Mouse (Mus musculus): ENCODE measurements around the gene Midn. TPM values are rescaled to one million over a fixed set of nuclear protein-coding genes. Genes with fewer than 3 reads are reported as not detected.
A peak's percentile ranks its signal among the peaks of the same experiment; 100 is the strongest.

Midn gene
- total and polyA plus RNA-seq, 3 experiments: 74.5 to 102 (median 96.2) TPM

DNA sequence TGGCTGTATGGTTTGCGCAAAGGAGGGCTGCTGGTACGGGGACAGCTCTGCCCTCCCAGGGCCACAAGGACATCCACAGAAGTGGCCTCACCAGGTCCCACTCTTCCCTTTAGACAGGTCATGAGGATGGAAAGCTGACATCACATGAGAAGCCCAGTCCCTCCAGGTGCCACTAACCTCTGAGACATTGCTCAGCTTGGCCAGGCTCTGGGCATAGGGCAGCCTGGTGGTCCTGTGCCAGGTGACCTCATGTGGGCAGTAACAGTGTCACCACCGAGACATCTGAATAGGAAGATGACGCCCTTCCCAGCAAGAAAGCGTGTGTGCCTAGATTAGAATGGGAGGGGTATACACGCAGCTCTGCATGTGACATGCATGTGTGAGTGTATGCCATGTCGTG is 34.5 kb downstream of the Midn start:
- no peak for TF ChIP-seq CTCF (IDR thresholded peaks at IDR 0.05)
- TF ChIP-seq EP300 (IDR thresholded peaks at IDR 0.05; ENCODE audit: insufficient read depth, low read depth, low read length): no peak
- no peak for TF ChIP-seq POLR2A (IDR thresholded peaks at IDR 0.05; ENCODE audit: insufficient read depth, low read depth, low read length)
- intact Hi-C loops (cut with DNase I): no loop called here
- Histone ChIP-seq H3K27ac (no peak overlapping the region), H3K79me2 (replicated peaks; ENCODE audit: control insufficient read depth, insufficient read depth, low read length) (no peaks in the 10 kb centered on the region), H3K4me1 (ENCODE audit: control insufficient read depth, insufficient read depth, low read length) (no peaks in the 10 kb centered on the region), H3K27me3 (ENCODE audit: control insufficient read depth, insufficient read depth, low read length) (0 out of 2 replicates have a peak, but pooled peaks cover 1% of the 10 kb centered on the region), H3K4me3 (no peak overlapping the region), H3K9ac (ENCODE audit: low read depth, low read length) (no peak overlapping the region), H3K36me3 (ENCODE audit: control insufficient read depth, insufficient read depth, low read length) (no peaks in the 10 kb centered on the region)
- WGBS: 88% methylated on average over 7 of the region's 7 CpGs
- no peak for DNase-seq

DNA sequence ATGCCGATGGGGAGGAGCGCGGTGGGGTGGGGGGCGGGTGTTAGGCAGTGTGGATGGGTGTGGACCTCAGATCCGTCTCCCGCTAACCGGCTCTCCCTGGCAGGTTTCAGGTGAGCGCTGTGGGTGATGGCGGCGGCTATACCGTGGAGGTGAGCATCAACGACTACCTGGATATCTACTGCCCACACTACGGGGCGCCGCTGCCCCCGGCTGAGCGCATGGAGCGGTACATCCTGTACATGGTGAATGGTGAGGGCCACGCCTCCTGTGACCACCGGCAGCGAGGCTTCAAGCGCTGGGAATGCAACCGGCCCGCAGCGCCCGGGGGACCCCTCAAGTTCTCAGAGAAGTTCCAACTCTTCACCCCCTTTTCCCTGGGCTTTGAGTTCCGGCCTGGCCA is 38.6 kb downstream of the Midn start:
- WGBS: 50% methylated on average over 27 of the region's 27 CpGs
- intact Hi-C loops (cut with DNase I): no loop called here
- no peak for TF ChIP-seq EP300 (IDR thresholded peaks at IDR 0.05; ENCODE audit: insufficient read depth, low read depth, low read length)
- no peak for TF ChIP-seq CTCF (IDR thresholded peaks at IDR 0.05)
- no peak for TF ChIP-seq POLR2A (IDR thresholded peaks at IDR 0.05; ENCODE audit: insufficient read depth, low read depth, low read length)
- H3K79me2 ChIP-seq (replicated peaks; ENCODE audit: control insufficient read depth, insufficient read depth, low read length): no peaks in the 10 kb centered on the region
- no peak overlapping the region for H3K27ac ChIP-seq
- H3K27me3 ChIP-seq (ENCODE audit: control insufficient read depth, insufficient read depth, low read length): 0 out of 2 replicates have a peak, but pooled peaks cover 1% of the 10 kb centered on the region
- H3K4me3 ChIP-seq: no peak overlapping the region
- H3K9ac ChIP-seq (ENCODE audit: low read depth, low read length): no peak overlapping the region
- H3K4me1 ChIP-seq (ENCODE audit: control insufficient read depth, insufficient read depth, low read length): no peaks in the 10 kb centered on the region
- DNase-seq: no peak
- H3K36me3 ChIP-seq (ENCODE audit: control insufficient read depth, insufficient read depth, low read length): no peaks in the 10 kb centered on the region

DNA sequence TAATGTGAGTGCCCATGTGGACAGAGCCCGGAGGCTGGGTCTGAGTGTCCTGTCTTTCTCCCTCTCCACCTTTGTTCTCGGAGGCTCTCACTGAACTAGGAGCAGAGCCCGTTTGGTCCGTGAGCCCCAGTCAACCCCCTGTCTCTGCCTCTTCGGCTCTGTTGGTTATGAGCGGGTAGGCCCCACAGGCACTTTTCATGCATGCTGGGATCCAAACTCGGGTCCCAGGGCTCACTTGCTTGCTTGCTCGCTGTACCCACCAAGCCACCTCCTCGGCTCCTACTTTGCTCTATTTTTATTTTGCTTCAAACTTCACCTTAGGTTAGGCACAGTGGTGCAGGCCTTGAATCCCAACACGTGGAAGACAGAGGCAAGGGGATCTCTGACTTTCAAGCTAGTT is 39.7 kb downstream of the Midn start:
- intact Hi-C loops (cut with DNase I): no loop called here
- H3K27me3 ChIP-seq (ENCODE audit: control insufficient read depth, insufficient read depth, low read length): 0 out of 2 replicates have a peak, but pooled peaks cover 1% of the 10 kb centered on the region
- WGBS: 94% methylated on average over 10 of the region's 10 CpGs

DNA sequence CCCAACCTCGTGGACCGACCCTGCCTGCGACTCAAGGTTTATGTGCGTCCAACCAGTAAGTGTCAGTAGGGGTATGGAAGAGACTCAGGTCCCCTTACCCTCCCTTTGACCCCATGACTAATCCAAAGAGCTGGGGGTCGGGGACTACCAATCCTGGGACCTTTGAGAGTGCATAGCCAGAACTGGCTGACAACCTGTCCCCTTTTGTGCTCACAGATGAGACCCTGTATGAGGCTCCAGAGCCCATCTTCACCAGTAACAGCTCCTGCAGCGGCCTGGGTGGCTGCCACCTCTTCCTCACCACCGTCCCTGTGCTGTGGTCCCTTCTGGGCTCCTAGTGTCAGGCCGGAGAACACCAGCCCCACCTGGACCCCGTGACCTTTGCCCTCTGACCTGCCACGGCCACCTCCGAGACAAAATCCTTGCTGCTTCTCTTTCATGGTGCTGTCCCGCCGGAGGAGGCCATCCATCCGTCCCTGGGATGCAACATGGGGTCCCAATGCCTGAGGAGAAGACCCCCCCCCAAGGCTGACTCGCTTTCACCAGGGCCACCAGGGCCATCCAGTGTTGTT is 40.5 kb downstream of the Midn start:
- no peak for DNase-seq
- H3K4me3 ChIP-seq: no peak overlapping the region
- 87% methylated on average over 15 of the region's 15 CpGs for WGBS
- H3K27me3 ChIP-seq (ENCODE audit: control insufficient read depth, insufficient read depth, low read length): 0 out of 2 replicates have a peak, but pooled peaks cover 1% of the 10 kb centered on the region
- H3K4me1 ChIP-seq (ENCODE audit: control insufficient read depth, insufficient read depth, low read length): no peaks in the 10 kb centered on the region
- no peak for TF ChIP-seq CTCF (IDR thresholded peaks at IDR 0.05)
- no peak for TF ChIP-seq EP300 (IDR thresholded peaks at IDR 0.05; ENCODE audit: insufficient read depth, low read depth, low read length)
- no peak for TF ChIP-seq POLR2A (IDR thresholded peaks at IDR 0.05; ENCODE audit: insufficient read depth, low read depth, low read length)
- H3K27ac ChIP-seq: no peak overlapping the region
- no peaks in the 10 kb centered on the region for H3K36me3 ChIP-seq (ENCODE audit: control insufficient read depth, insufficient read depth, low read length)
- H3K79me2 ChIP-seq (replicated peaks; ENCODE audit: control insufficient read depth, insufficient read depth, low read length): no peaks in the 10 kb centered on the region
- intact Hi-C loops (cut with DNase I): no loop called here
- no peak overlapping the region for H3K9ac ChIP-seq (ENCODE audit: low read depth, low read length)

More for the DNA sequence above, 39.7 kb downstream of the Midn start:
- Histone ChIP-seq H3K36me3 (ENCODE audit: control insufficient read depth, insufficient read depth, low read length) (no peaks in the 10 kb centered on the region), H3K79me2 (replicated peaks; ENCODE audit: control insufficient read depth, insufficient read depth, low read length) (no peaks in the 10 kb centered on the region), H3K27ac (no peak overlapping the region), H3K4me1 (ENCODE audit: control insufficient read depth, insufficient read depth, low read length) (no peaks in the 10 kb centered on the region), H3K9ac (ENCODE audit: low read depth, low read length) (no peak overlapping the region), H3K4me3 (no peak overlapping the region)
- TF ChIP-seq EP300 (IDR thresholded peaks at IDR 0.05; ENCODE audit: insufficient read depth, low read depth, low read length) (no peak), CTCF (IDR thresholded peaks at IDR 0.05) (no peak), POLR2A (IDR thresholded peaks at IDR 0.05; ENCODE audit: insufficient read depth, low read depth, low read length) (no peak)
- no peak for DNase-seq

DNA sequence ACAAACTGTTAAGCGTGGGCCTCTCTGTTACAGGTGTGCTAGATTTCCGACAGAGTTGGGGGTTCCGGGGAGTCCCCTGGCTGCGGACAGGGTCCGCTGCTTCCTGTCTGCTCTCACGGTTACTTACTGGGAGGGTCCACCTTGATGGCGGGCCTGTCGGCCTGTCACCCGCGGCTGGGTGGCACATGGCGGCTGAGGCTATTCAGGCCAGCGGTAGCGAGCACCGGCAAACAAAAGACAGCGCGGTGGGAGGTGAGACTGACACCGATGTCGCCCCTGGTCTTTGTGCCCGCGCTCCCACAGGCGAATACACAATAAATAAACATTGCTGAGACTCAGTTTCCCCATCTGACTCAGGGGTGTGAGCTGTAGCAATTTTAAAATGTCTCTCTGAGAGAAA is 41.9 kb downstream of the Midn start:
- 0 out of 2 replicates have a peak, but pooled peaks cover 1% of the 10 kb centered on the region for H3K27me3 ChIP-seq (ENCODE audit: control insufficient read depth, insufficient read depth, low read length)
- no peaks in the 10 kb centered on the region for H3K36me3 ChIP-seq (ENCODE audit: control insufficient read depth, insufficient read depth, low read length)
- H3K9ac ChIP-seq (ENCODE audit: low read depth, low read length): no peak overlapping the region
- WGBS: 12% methylated on average over 21 of the region's 21 CpGs
- no peak for TF ChIP-seq POLR2A (IDR thresholded peaks at IDR 0.05; ENCODE audit: insufficient read depth, low read depth, low read length)
- no peak for TF ChIP-seq CTCF (IDR thresholded peaks at IDR 0.05)
- no peak for TF ChIP-seq EP300 (IDR thresholded peaks at IDR 0.05; ENCODE audit: insufficient read depth, low read depth, low read length)
- no peak overlapping the region for H3K27ac ChIP-seq
- H3K4me3 ChIP-seq: peak overlapping the region; percentile 44
- intact Hi-C loops (cut with DNase I): no loop called here
- H3K79me2 ChIP-seq (replicated peaks; ENCODE audit: control insufficient read depth, insufficient read depth, low read length): no peaks in the 10 kb centered on the region
- H3K4me1 ChIP-seq (ENCODE audit: control insufficient read depth, insufficient read depth, low read length): no peaks in the 10 kb centered on the region
- DNase-seq: no peak

DNA sequence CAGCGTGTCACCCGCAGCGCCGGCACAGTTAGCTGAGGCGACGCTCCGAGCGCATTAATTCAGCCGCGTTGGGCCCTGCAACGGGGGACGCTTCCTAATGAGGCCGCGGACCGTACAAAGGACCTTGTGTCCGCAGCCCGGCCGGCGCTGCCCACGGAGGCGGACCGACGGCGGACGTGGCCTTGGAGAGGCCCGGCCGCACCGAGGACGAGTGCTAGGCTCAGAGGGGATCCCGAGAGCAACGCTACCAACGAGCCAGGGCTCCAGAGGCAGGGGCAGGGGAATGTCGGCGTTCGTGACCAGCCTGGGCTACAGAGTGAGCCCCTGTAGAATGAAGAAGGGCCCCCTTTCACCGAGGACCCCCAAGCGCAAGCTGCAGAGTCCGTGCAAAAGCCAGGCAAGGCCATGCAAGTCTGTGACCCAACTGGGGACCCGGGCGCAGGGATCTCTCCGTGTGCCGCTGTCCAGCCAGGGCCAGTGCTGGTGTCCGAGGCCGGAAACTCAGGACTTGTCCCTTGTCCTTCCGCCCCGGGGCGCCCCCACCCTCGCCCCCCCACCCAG is 42.5 kb downstream of the Midn start:
- peak overlapping the region; percentile 44 for H3K4me3 ChIP-seq
- 0 out of 2 replicates have a peak, but pooled peaks cover 1% of the 10 kb centered on the region for H3K27me3 ChIP-seq (ENCODE audit: control insufficient read depth, insufficient read depth, low read length)
- intact Hi-C loops (cut with DNase I): no loop called here
- H3K79me2 ChIP-seq (replicated peaks; ENCODE audit: control insufficient read depth, insufficient read depth, low read length): no peaks in the 10 kb centered on the region
- DNase-seq: peak in 1 of 2 experiments; percentile 58
- H3K4me1 ChIP-seq (ENCODE audit: control insufficient read depth, insufficient read depth, low read length): no peaks in the 10 kb centered on the region
- under 1% methylated on average over 48 of the region's 48 CpGs for WGBS
- peak overlapping the region; percentile 53 for H3K9ac ChIP-seq (ENCODE audit: low read depth, low read length)
- TF ChIP-seq POLR2A (IDR thresholded peaks at IDR 0.05; ENCODE audit: insufficient read depth, low read depth, low read length) (no peak), CTCF (IDR thresholded peaks at IDR 0.05) (no peak), EP300 (IDR thresholded peaks at IDR 0.05; ENCODE audit: insufficient read depth, low read depth, low read length) (no peak)
- no peaks in the 10 kb centered on the region for H3K36me3 ChIP-seq (ENCODE audit: control insufficient read depth, insufficient read depth, low read length)
- no peak overlapping the region for H3K27ac ChIP-seq

Measured in heart, adult 2 months (tissue).